Mouse (Mus musculus): ENCODE results near the gene Slc17a3. TPM values are rescaled to one million over a fixed set of nuclear protein-coding genes. Genes with fewer than 3 reads are reported as not detected.

The Slc17a3 gene
- total RNA-seq, 2 experiments from 2014 or later = not detected

DNA sequence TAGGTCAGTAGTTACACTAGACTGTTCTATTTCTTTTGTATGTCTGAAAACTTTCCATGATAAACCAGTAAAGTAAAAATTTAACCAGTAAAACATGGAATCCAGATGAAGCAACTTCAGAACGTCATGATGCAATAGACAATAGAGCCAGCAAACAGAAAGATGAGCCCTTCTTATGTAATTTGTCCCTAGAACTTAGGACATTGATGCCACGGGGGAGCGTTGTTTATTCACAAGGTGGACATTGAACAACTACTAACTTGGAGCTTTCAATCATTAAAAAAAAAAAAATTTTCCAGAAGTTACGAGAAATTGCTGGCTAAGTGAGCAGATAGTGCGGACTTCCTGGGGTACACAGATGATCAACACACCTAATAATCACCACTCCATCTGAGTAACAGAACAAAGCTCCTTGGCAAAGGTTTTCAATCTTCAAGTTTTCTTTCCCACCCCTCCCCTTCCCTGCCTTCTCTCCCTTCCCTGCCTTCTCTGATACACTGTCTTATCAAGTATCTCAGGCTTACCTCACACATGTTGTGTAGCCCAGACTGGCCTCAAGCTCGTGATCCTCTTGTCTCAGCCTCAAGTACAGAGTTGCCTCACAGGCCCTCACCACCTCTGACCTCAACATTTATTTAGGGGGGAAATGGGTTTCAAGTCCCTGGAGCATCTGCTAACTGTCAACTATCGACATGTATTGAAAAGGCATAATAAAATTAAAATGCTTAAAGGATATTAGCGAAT, 29.7 kb downstream of the Slc17a3 start:
- no peak for ATAC-seq (replicated peaks; ENCODE audit: low FRiP score, low TSS enrichment, poor library complexity, severe bottlenecking)

GRCm38 (mm10) chr13:23869996-23870395, 30.8 kb downstream of the Slc17a3 start:
- ATAC-seq (replicated peaks; ENCODE audit: low FRiP score, low TSS enrichment, poor library complexity, severe bottlenecking) = no peak

DNA sequence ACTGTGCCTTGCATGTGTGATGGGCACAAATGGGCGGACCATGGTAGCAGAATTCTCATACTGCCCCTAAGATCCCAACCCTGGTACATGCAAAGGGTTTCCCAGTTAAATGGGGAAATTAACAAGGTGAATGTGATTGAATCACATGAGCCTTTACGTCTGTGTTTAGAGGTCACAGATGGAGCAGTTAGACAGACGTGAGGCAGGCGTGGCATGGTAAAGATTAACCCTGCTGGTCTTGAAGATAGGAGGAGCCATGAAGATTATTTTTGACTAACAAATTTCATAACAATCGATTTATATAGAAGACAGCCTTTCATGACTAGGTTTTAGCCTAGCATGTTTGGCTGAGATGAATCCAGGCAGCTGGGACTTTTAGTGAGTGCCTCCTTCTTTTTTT, 33.9 kb downstream of the Slc17a3 start:
- ATAC-seq (replicated peaks; ENCODE audit: low FRiP score, low TSS enrichment, poor library complexity, severe bottlenecking) = 0 out of 2 replicates have a peak, but pooled peaks have one; percentile 55

- peak; percentile 52 for ATAC-seq (replicated peaks; ENCODE audit: low FRiP score, low TSS enrichment, poor library complexity, severe bottlenecking)
Observed at GRCm38 (mm10) chr13:23879106-23879505, 39.9 kb downstream of the Slc17a3 start.

DNA sequence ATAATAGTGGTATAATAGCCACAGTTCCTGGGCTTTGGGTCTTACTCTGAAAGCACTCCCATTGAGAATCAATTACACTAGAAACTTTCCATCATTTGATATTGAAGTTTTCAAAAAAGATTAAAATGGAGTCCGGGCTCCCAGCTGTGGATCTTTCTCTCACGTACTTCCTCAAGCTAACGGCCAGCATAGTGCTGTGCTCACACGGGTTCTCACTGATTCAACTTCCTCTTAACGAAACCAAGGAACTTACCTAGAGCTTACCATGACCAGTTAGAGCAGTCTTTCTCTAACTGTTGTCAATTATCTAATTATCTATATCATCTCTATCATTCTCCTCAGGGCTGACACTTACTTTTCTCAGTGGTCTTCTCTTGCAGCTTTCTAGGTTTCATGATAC, 40.4 kb downstream of the Slc17a3 start:
- ATAC-seq (replicated peaks; ENCODE audit: low FRiP score, low TSS enrichment, poor library complexity, severe bottlenecking) = no peak

- ATAC-seq (replicated peaks; ENCODE audit: low FRiP score, low TSS enrichment, poor library complexity, severe bottlenecking) = peak; percentile 87
Observed at GRCm38 (mm10) chr13:23885540-23885939, 46.3 kb downstream of the Slc17a3 start.

- peak; percentile 50 for ATAC-seq (replicated peaks; ENCODE audit: low FRiP score, low TSS enrichment, poor library complexity, severe bottlenecking)
Observed at GRCm38 (mm10) chr13:23887026-23887725, 47.9 kb downstream of the Slc17a3 start.

- no peak for ATAC-seq (replicated peaks; ENCODE audit: low FRiP score, low TSS enrichment, poor library complexity, severe bottlenecking)
Observed at GRCm38 (mm10) chr13:23889011-23889605, 49.9 kb downstream of the Slc17a3 start.

GRCm38 (mm10) chr13:23892592-23893268, 53.5 kb downstream of the Slc17a3 start:
- ATAC-seq (replicated peaks; ENCODE audit: low FRiP score, low TSS enrichment, poor library complexity, severe bottlenecking) = no peak; the same call in 1 of the 2 replicates

DNA sequence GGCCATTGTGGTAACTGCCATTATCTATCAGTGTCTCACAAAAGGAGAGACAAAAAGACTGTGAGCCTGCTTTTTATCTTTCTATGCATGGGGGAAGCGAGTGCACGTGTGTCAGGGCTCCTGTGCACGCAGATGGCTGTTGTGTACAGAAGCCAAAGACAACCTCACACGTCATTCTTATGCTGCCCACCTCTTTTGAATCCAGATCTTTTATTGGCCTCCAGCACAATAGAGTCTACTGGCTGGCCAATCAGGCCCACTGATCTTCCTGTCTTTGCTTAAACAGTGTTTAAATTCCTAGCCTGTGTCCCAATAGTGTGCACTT, 54.0 kb downstream of the Slc17a3 start:
- ATAC-seq (replicated peaks; ENCODE audit: low FRiP score, low TSS enrichment, poor library complexity, severe bottlenecking) = peak; percentile 87

- no peak for ATAC-seq (replicated peaks; ENCODE audit: low FRiP score, low TSS enrichment, poor library complexity, severe bottlenecking)
Observed at GRCm38 (mm10) chr13:23898242-23898641, 59.0 kb downstream of the Slc17a3 start.

GRCm38 (mm10) chr13:23906906-23907305, 67.7 kb downstream of the Slc17a3 start:
- no peak for ATAC-seq (replicated peaks; ENCODE audit: low FRiP score, low TSS enrichment, poor library complexity, severe bottlenecking)

DNA sequence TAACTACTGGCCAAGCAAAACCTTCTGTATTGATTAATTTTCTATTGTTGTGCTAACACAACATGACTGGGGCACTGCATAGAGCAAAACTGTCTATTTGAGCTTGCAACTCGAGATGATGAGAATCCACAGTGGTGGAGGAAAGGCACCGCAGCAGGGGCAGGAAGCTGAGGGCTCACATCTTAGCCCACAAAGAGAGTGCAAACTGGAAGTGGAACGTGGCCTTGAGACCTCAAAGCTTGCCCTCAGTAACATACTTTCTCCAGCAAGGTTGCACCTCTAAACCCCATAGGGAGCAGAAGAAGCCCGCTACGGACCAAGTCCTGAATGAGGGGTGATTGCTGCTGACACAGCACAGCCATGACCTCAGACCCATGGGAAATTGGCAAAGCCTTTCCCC, 70.9 kb downstream of the Slc17a3 start:
- no peak for ATAC-seq (replicated peaks; ENCODE audit: low FRiP score, low TSS enrichment, poor library complexity, severe bottlenecking)

Other genes with a start within 250 kb of the Slc17a3 start
- gene Hist1h2be, start 218.3 kb upstream of the Slc17a3 start, total RNA-seq (2014; fragmentation: Nextera tagmentation) = 26.9 and 37.8 TPM in 2 replicates
- gene Hist1h2be, start 218.3 kb upstream of the Slc17a3 start, total RNA-seq (2017) = 47.9 and 73.4 TPM in 2 replicates
- 289 and 399 TPM in 2 replicates for gene Hist1h1e, start 216.9 kb upstream of the Slc17a3 start, total RNA-seq (2014; fragmentation: Nextera tagmentation)
- gene Hist1h1e, start 216.9 kb upstream of the Slc17a3 start, total RNA-seq (2017) = 199 and 265 TPM in 2 replicates
- gene Hist1h2ac, start 155.5 kb upstream of the Slc17a3 start, total RNA-seq (2014; fragmentation: Nextera tagmentation) = 3.8 and 6.0 TPM in 2 replicates
- gene Hist1h2ac, start 155.5 kb upstream of the Slc17a3 start, total RNA-seq (2017) = 56.0 and 87.4 TPM in 2 replicates
- 74.9 and 133 TPM in 2 replicates for gene Hist1h2bc, start 155.2 kb upstream of the Slc17a3 start, total RNA-seq (2014; fragmentation: Nextera tagmentation)
- gene Hist1h2bc, start 155.2 kb upstream of the Slc17a3 start, total RNA-seq (2017) = 136 and 209 TPM in 2 replicates
- gene Hist1h1t, start 143.6 kb upstream of the Slc17a3 start, total RNA-seq (2014; fragmentation: Nextera tagmentation) = 1.3 TPM in 1 of 2 replicates, not detected in the other
- gene Hist1h1t, start 143.6 kb upstream of the Slc17a3 start, total RNA-seq (2017) = 1.3 TPM in 1 of 2 replicates, not detected in the other
- 153 and 163 TPM in 2 replicates for gene Hist1h4c, start 141.0 kb upstream of the Slc17a3 start, total RNA-seq (2014; fragmentation: Nextera tagmentation)
- 166 and 397 TPM in 2 replicates for gene Hist1h4c, start 141.0 kb upstream of the Slc17a3 start, total RNA-seq (2017)
- not detected in 2 replicates for gene Hfe, start 128.6 kb upstream of the Slc17a3 start, total RNA-seq (2014; fragmentation: Nextera tagmentation)
- gene Hfe, start 128.6 kb upstream of the Slc17a3 start, total RNA-seq (2017) = 0.27 and 1.9 TPM in 2 replicates
- 152 and 164 TPM in 2 replicates for gene Hist1h1c, start 100.6 kb upstream of the Slc17a3 start, total RNA-seq (2014; fragmentation: Nextera tagmentation)
- gene Hist1h1c, start 100.6 kb upstream of the Slc17a3 start, total RNA-seq (2017) = 474 and 577 TPM in 2 replicates
- gene Hist1h3c, start 93.8 kb upstream of the Slc17a3 start, total RNA-seq (2014; fragmentation: Nextera tagmentation) = 81.7 and 130 TPM in 2 replicates
- gene Hist1h3c, start 93.8 kb upstream of the Slc17a3 start, total RNA-seq (2017) = 369 and 555 TPM in 2 replicates
- gene Hist1h2bb, start 92.7 kb upstream of the Slc17a3 start, total RNA-seq (2014; fragmentation: Nextera tagmentation) = 322 and 625 TPM in 2 replicates
- gene Hist1h2bb, start 92.7 kb upstream of the Slc17a3 start, total RNA-seq (2017) = 4,065 and 6,565 TPM in 2 replicates
- gene Hist1h2ab, start 88.3 kb upstream of the Slc17a3 start, total RNA-seq (2014; fragmentation: Nextera tagmentation) = 69.7 and 80.3 TPM in 2 replicates
- gene Hist1h2ab, start 88.3 kb upstream of the Slc17a3 start, total RNA-seq (2017) = 1,316 and 2,308 TPM in 2 replicates
- gene Hist1h3b, start 87.2 kb upstream of the Slc17a3 start, total RNA-seq (2014; fragmentation: Nextera tagmentation) = 324 and 486 TPM in 2 replicates
- gene Hist1h3b, start 87.2 kb upstream of the Slc17a3 start, total RNA-seq (2017) = 276 and 731 TPM in 2 replicates
- gene Hist1h4b, start 82.4 kb upstream of the Slc17a3 start, total RNA-seq (2014; fragmentation: Nextera tagmentation) = 164 and 186 TPM in 2 replicates
- 396 and 733 TPM in 2 replicates for gene Hist1h4b, start 82.4 kb upstream of the Slc17a3 start, total RNA-seq (2017)
- 58.4 and 68.4 TPM in 2 replicates for gene Hist1h4a, start 78.2 kb upstream of the Slc17a3 start, total RNA-seq (2014; fragmentation: Nextera tagmentation)
- 328 and 432 TPM in 2 replicates for gene Hist1h4a, start 78.2 kb upstream of the Slc17a3 start, total RNA-seq (2017)
- 67.8 and 132 TPM in 2 replicates for gene Hist1h3a, start 77.0 kb upstream of the Slc17a3 start, total RNA-seq (2014; fragmentation: Nextera tagmentation)
- gene Hist1h3a, start 77.0 kb upstream of the Slc17a3 start, total RNA-seq (2017) = 285 and 495 TPM in 2 replicates
- gene Hist1h1a, start 75.8 kb upstream of the Slc17a3 start, total RNA-seq (2014; fragmentation: Nextera tagmentation) = 324 and 695 TPM in 2 replicates
- gene Hist1h1a, start 75.8 kb upstream of the Slc17a3 start, total RNA-seq (2017) = 1,816 and 2,974 TPM in 2 replicates
- not detected in 2 replicates for gene Trim38, start 69.5 kb upstream of the Slc17a3 start, total RNA-seq (2014; fragmentation: Nextera tagmentation)
- gene Trim38, start 69.5 kb upstream of the Slc17a3 start, total RNA-seq (2017) = not detected in 2 replicates
- not detected in 2 replicates for gene Slc17a2, start 32.4 kb upstream of the Slc17a3 start, total RNA-seq (2014; fragmentation: Nextera tagmentation)
- not detected in 2 replicates for gene Slc17a2, start 32.4 kb upstream of the Slc17a3 start, total RNA-seq (2017)
- gene Slc17a1, start 28.3 kb downstream of the Slc17a3 start, total RNA-seq (2014; fragmentation: Nextera tagmentation) = not detected in 2 replicates
- not detected in 2 replicates for gene Slc17a1, start 28.3 kb downstream of the Slc17a3 start, total RNA-seq (2017)
- 1.2 TPM in 2 replicates for gene Slc17a4, start 75.6 kb downstream of the Slc17a3 start, total RNA-seq (2014; fragmentation: Nextera tagmentation)
- 1.0 and 1.3 TPM in 2 replicates for gene Slc17a4, start 75.6 kb downstream of the Slc17a3 start, total RNA-seq (2017)
- gene Hist1h2ba, start 94.7 kb downstream of the Slc17a3 start, total RNA-seq (2014; fragmentation: Nextera tagmentation) = not detected in 2 replicates
- not detected in 2 replicates for gene Hist1h2ba, start 94.7 kb downstream of the Slc17a3 start, total RNA-seq (2017)
- not detected in 2 replicates for gene Hist1h2aa, start 95.0 kb downstream of the Slc17a3 start, total RNA-seq (2014; fragmentation: Nextera tagmentation)
- gene Hist1h2aa, start 95.0 kb downstream of the Slc17a3 start, total RNA-seq (2017) = not detected in 2 replicates
- not detected in 2 replicates for gene Scgn, start 151.8 kb downstream of the Slc17a3 start, total RNA-seq (2014; fragmentation: Nextera tagmentation)
- gene Scgn, start 151.8 kb downstream of the Slc17a3 start, total RNA-seq (2017) = not detected in 2 replicates